Mouse (Mus musculus) cerebellum, adult 2 months (tissue): ENCODE results near the gene Ankrd10.

Experiments used
- CTCF ChIP-seq: fragments of 200-500 bp; IDR thresholded peaks from 2 replicates; pipeline ENCODE4 v1.5.1; 2011; ENCODE audit warnings: low read depth, mild to moderate bottlenecking, control low read depth, low read length, moderate library complexity, borderline replicate concordance; ENCODE audit not compliant: insufficient read depth
- POLR2A ChIP-seq: fragments of 200-500 bp; IDR thresholded peaks from 2 replicates; pipeline ENCODE4 v1.6.1; 2011; ENCODE audit warnings: low read length, control low read depth, borderline replicate concordance; ENCODE audit not compliant: insufficient read depth

DNA sequence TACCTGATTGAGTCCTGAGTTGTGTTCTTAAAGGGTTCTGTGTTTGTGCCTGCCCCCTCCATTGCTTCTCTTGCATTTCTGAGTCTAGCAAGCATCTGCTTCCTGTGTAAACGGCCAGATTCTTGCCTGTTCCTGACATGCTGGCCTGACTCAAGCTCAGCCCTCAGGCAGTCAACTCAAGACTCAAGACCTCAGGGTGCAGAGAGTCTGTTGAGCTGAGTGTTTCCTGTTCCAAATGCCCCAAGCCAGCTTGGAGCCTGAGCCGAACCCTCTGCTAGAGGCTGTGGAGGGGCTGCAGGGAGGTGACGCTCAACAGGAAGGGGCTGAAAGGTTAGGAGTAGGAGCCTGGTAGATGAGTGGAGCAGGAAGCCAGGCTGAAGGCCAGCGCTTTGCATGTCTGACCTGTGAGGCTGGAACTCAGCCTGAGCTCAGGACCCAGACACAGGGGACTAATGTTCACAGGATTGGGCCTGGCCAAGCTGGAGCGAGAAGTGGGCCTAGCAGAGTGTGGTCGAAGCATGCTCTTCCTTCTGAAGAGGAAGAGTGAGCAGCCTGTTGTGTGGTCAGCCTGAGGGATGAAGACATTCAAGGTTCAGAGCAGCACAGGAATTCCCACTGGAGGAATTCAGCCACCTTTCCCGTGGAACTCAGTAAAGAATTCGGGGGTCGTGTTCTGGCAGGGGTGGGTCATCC is 60.5 kb downstream of the Ankrd10 start:
- TF ChIP-seq CTCF (no peak), POLR2A (no peak)
